Mouse (Mus musculus) layer of hippocampus, adult 18-20 months (tissue): Measurements from ENCODE around the gene Galntl5. TPM values are rescaled to one million over a fixed set of nuclear protein-coding genes. Genes with fewer than 3 reads are reported as not detected.
"Not testable (repeated sequence)": the region's sequence is repeated elsewhere in the genome, so short reads cannot be mapped to it uniquely, and the experiment has no call there.

Experiments
- DNase-seq, 2 experiments: peaks; one replicate each; pipeline ENCODE4 v3.0.0; 2022; ENCODE audit warnings: low spot score in 2 of 2
- long read RNA-seq: library from polyadenylated mRNA; stranded (forward); transcript quantifications from one replicate; pipeline ENCODE4 v2.0.0, GENCODE M21; 2021
- total RNA-seq, 2 experiments: library from RNA; stranded (reverse); gene quantifications; 2 replicates each; pipeline ENCODE4 v1.2.3; 2021

Galntl5 gene
- not detected for total RNA-seq
- long read RNA-seq: 0 reads

- DNase-seq: no peak
Measured at GRCm38 (mm10) chr5:25181004-25181531, at the start of gene Galntl5. Galntl5 (plus strand) TSS chr5:25181460.

- DNase-seq: no peak
Measured at GRCm38 (mm10) chr5:25146705-25147104, 34.6 kb upstream of the Galntl5 start.

GRCm38 (mm10) chr5:25149331-25149965 is 31.8 kb upstream of the Galntl5 start:
- no peak for DNase-seq

GRCm38 (mm10) chr5:25153491-25153890 is 27.8 kb upstream of the Galntl5 start:
- no peak for DNase-seq

- DNase-seq: no peak
Measured at GRCm38 (mm10) chr5:25153996-25154395, 27.3 kb upstream of the Galntl5 start.

GRCm38 (mm10) chr5:25154823-25155222 is 26.4 kb upstream of the Galntl5 start:
- no peak for DNase-seq

GRCm38 (mm10) chr5:25155351-25155750 is 25.9 kb upstream of the Galntl5 start:
- no peak for DNase-seq

GRCm38 (mm10) chr5:25157136-25157535 is 24.1 kb upstream of the Galntl5 start:
- DNase-seq: no peak

GRCm38 (mm10) chr5:25160515-25160914 is 20.7 kb upstream of the Galntl5 start:
- DNase-seq: peak; percentile 63 to 82

GRCm38 (mm10) chr5:25162981-25163380 is 18.3 kb upstream of the Galntl5 start:
- no peak for DNase-seq

- no peak for DNase-seq
Measured at GRCm38 (mm10) chr5:25163938-25164337, 17.3 kb upstream of the Galntl5 start.

- no peak for DNase-seq
Measured at GRCm38 (mm10) chr5:25164341-25164740, 16.9 kb upstream of the Galntl5 start.

GRCm38 (mm10) chr5:25165102-25165788 is 16.0 kb upstream of the Galntl5 start:
- peak in 1 of 2 experiments; percentile 57 for DNase-seq

GRCm38 (mm10) chr5:25165789-25166135 is 15.5 kb upstream of the Galntl5 start:
- peak in 1 of 2 experiments; percentile 44 for DNase-seq

GRCm38 (mm10) chr5:25166665-25167064 is 14.6 kb upstream of the Galntl5 start:
- DNase-seq: no peak

- not testable (repeated sequence) for DNase-seq
Measured at GRCm38 (mm10) chr5:25177937-25178336, 3.3 kb upstream of the Galntl5 start.

- DNase-seq: not testable (repeated sequence)
Measured at GRCm38 (mm10) chr5:25178543-25178942, 2.7 kb upstream of the Galntl5 start.

- no peak for DNase-seq
Measured at GRCm38 (mm10) chr5:25179284-25179683, 2.0 kb upstream of the Galntl5 start.

GRCm38 (mm10) chr5:25179936-25180488 is 1.2 kb upstream of the Galntl5 start:
- no peak for DNase-seq

- no peak for DNase-seq
Measured at GRCm38 (mm10) chr5:25183595-25183994, 2.3 kb downstream of the Galntl5 start.

GRCm38 (mm10) chr5:25184594-25184993 is 3.3 kb downstream of the Galntl5 start:
- DNase-seq: no peak

GRCm38 (mm10) chr5:25187727-25188126 is 6.5 kb downstream of the Galntl5 start:
- no peak for DNase-seq
